Comparison of ENCODE assay signal across 16 mouse cellular contexts in the genomic region with DNA sequence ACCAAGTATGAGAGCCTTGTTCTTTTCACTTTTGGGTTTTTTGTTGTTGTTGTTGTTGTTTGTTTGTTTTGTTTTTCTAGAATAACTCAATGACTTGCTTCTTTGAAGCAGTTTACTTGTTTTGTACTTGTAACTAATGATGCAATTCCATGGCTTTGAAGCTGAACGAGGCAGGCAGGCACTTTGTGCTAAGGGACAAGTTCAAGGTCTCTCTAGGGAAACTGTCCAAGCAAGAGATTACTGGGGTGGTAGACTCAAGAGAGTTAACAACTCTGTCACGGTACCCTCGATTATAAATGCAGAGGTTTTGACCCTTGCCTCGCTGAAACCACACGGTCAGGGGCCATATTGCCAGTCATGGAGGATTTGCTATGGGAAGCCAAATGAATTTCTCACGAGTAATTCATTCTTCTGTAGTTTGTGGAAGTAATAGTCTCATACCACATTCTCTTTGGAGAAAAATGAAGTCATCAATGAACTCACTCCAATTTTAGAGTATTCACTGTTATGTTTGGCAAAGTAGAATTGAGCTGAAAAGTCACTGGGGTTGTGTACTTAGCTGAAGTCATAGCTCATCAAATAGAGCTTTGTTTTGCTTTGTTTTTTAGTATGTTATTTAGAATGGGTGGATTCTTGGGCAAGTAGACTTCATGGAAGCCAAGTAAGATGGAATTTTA.
"Had no signal": no experiment of that assay in that cellular context is flagged by ENCODE, and none has a peak within 500 bp of the region (broad histone marks: within the 10 kb centered on the region; RNA-seq: fewer than 3 reads in every experiment).

No protein-coding gene starts in this region.

- H3K27ac ChIP-seq: kidney, postnatal 0 days; layer of hippocampus, adult 2 months; limb, embryonic 10.5 days; limb, embryonic 13.5 days; liver, embryonic 15.5 days had no signal

- H3K4me1 ChIP-seq: limb, embryonic 10.5 days; limb, embryonic 13.5 days had no signal

- H3K27me3 ChIP-seq: limb, embryonic 13.5 days; liver, embryonic 15.5 days had no signal

- H3K9ac ChIP-seq: limb, embryonic 13.5 days; liver, embryonic 15.5 days had no signal

- H3K4me2 ChIP-seq: limb, embryonic 13.5 days; liver, embryonic 15.5 days; midbrain, embryonic 11.5 days had no signal

- H3K4me3 ChIP-seq: layer of hippocampus, adult 2 months; limb, embryonic 10.5 days; limb, embryonic 13.5 days; liver, embryonic 15.5 days had no signal

- H3K36me3 ChIP-seq: limb, embryonic 10.5 days; limb, embryonic 13.5 days had no signal

- DNase-seq: kidney, adult 9 months; kidney, postnatal 25 days; layer of hippocampus, adult 9-11 months; liver; lung, adult 2 months; lung, postnatal 14 days; lung, postnatal 4 days; midbrain, embryonic 14.5 days; thymus, adult 18-20 months; thymus, postnatal 4 days had no signal

- H3K9me3 ChIP-seq: limb, embryonic 10.5 days; limb, embryonic 13.5 days; liver, embryonic 15.5 days had no signal
